Mouse (Mus musculus) olfactory bulb, adult 2 months (tissue): ENCODE measurements around the gene Stx3.

Source experiments
- CTCF ChIP-seq: fragments of 200-500 bp; IDR thresholded peaks from 2 replicates; pipeline ENCODE4 v1.5.1; 2012; ENCODE audit warnings: low read depth, mild to moderate bottlenecking, low read length, moderate library complexity; ENCODE audit not compliant: insufficient read depth
- POLR2A ChIP-seq: fragments of 200-500 bp; IDR thresholded peaks from 2 replicates; pipeline ENCODE4 v1.6.1; 2012; ENCODE audit warnings: mild to moderate bottlenecking, low read depth, low read length, moderate library complexity; ENCODE audit not compliant: insufficient read depth

GRCm38 (mm10) chr19:11787826-11788225 lies 31.4 kb downstream of the Stx3 start:
- TF ChIP-seq CTCF, result no peak
- TF ChIP-seq POLR2A, result no peak
